Mouse (Mus musculus): Measurements from ENCODE around the gene L3mbtl1. TPM values are rescaled to one million over a fixed set of nuclear protein-coding genes. Genes with fewer than 3 reads are reported as not detected.

Gene L3mbtl1
- polyA plus RNA-seq, 1 experiment = 0.01 TPM

DNA sequence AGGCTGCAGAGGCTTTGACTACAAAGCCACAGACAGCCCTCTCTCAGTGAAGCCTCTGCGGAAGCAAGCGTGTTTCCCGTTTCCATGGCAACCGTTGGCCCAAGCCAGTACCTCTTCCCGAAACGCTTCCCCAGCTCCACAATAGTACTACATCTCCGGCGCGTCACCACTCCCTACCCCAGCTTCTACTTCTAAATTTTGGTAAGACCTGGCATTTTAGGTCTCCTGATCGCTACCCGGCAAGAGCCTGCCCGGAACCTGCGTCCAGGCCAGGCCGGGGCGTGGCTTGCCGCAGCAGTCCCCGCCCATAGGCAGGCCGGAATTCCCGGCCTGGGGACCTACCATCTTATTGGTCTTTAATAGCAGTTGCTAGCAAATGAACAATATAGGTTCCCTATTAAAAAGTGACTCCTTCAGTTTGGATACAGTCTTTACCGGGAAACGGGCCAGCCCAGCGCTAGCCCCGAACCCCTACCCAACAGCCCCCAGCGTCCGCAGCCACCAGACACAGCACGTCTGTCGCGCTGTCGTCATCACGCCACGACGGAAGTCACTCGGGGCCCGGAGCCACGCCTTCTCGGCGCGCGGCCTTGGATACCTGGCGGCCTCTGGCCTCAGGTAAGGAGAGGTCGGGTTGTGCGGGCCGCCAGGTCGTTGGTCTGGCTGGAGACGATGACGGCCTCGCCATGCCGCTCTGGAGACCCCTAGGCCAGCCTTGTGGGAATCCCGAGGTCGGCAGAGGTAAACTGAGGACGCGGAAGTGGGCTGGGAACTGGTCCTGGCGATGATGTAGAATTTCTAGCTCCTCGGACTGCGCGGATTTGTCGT, 73.9 kb downstream of the L3mbtl1 start, which contains the start of gene Ift52:
Ift52 (plus strand) TSS at position 439 of the 828 bp plus-strand sequence.
- H3ac ChIP-seq (ENCODE audit: control insufficient read depth, insufficient read length, low read depth) = peak within 1 kb of the TSS; percentile 79
- H3K79me3 ChIP-seq (ENCODE audit: low read depth) = peaks cover 8% of the 10 kb centered on the region
- H3K79me2 ChIP-seq (ENCODE audit: control insufficient read depth, insufficient read depth) = peaks cover 15% of the 10 kb centered on the region
- H3K4me3 ChIP-seq (ENCODE audit: insufficient read depth, poor library complexity, severe bottlenecking) = peak within 1 kb of the TSS; percentile 99
- H3K36me3 ChIP-seq (ENCODE audit: control insufficient read depth, insufficient read depth) = no peaks in the 10 kb centered on the region
- TF ChIP-seq FOSL1 (IDR thresholded peaks at IDR 0.05; ENCODE audit: insufficient read depth, low read length, poor library complexity, severe bottlenecking) (no peak), MYOG (IDR thresholded peaks at IDR 0.05; ENCODE audit: control insufficient read depth, extremely low read depth, insufficient read length) (no peak), MYOD1 (IDR thresholded peaks at IDR 0.05; ENCODE audit: control insufficient read depth, insufficient read length, low read depth) (no peak), MAX (IDR thresholded peaks at IDR 0.05) (peak; percentile 17)
- peaks cover 8% of the 10 kb centered on the region for H3K27me3 ChIP-seq (ENCODE audit: control insufficient read depth, insufficient read depth, insufficient read length)

Other genes starting within 250 kb of the L3mbtl1 start
- gene Srsf6, start 11.9 kb upstream of the L3mbtl1 start, polyA plus RNA-seq (2012; fragmentation: generic; extraction: Trizol) = 119 TPM
- 0.07 TPM for gene Sgk2, start 43.9 kb downstream of the L3mbtl1 start, polyA plus RNA-seq (2012; fragmentation: generic; extraction: Trizol)
- gene Ift52, start 73.9 kb downstream of the L3mbtl1 start, polyA plus RNA-seq (2012; fragmentation: generic; extraction: Trizol) = 17.6 TPM
- gene Mybl2, start 111.2 kb downstream of the L3mbtl1 start, polyA plus RNA-seq (2012; fragmentation: generic; extraction: Trizol) = 37.8 TPM
- gene Gtsf1l, start 144.4 kb downstream of the L3mbtl1 start, polyA plus RNA-seq (2012; fragmentation: generic; extraction: Trizol) = 0.05 TPM

All from C2C12 (cell line).